7 mouse cellular contexts compared by ENCODE assay signal in genomic region chr3:32530041-32530440, GRCm38 (mm10). TPM values are rescaled to one million over a fixed set of nuclear protein-coding genes. Genes with fewer than 3 reads are reported as not detected.
DNase-seq lines count a peak whose midpoint lies in the region; ATAC-seq and TF ChIP-seq lines count a peak whose summit lies in the region.

No protein-coding gene starts in this region.

- TF ChIP-seq POLR2A in testis, adult 2 months (IDR thresholded peaks at IDR 0.05; ENCODE audit: control insufficient read depth, low read depth, low read length): no peak

- H3K27ac ChIP-seq in testis, adult 2 months (ENCODE audit: control insufficient read depth, insufficient read depth, low read depth, low read length): peak overlapping the region; percentile 97; the same call in 1 of the 2 replicates
- H3K27ac ChIP-seq in forebrain, embryonic 11.5 days (ENCODE audit: low read depth, low read length): no peak overlapping the region
- H3K27ac ChIP-seq in limb, embryonic 15.5 days: no peak overlapping the region

- DNase-seq in testis, postnatal 10 days (ENCODE audit: low spot score): no peak
- DNase-seq in forebrain, embryonic 11.5 days (ENCODE audit: low spot score): no peak
- DNase-seq in adrenal gland, postnatal 10 days: no peak
- no peak for DNase-seq in MN1 (ENCODE audit: low spot score)
- no peak for DNase-seq in thymus, postnatal 25 days

- TF ChIP-seq CTCF in testis, adult 2 months (IDR thresholded peaks at IDR 0.05; ENCODE audit: control insufficient read depth, insufficient read depth, insufficient replicate concordance, low read depth, low read length): no peak

- H3K4me3 ChIP-seq in testis, adult 2 months (ENCODE audit: control insufficient read depth, low read depth, low read length): peak overlapping the region; percentile 99
- H3K4me3 ChIP-seq in forebrain, embryonic 11.5 days (ENCODE audit: low read depth, low read length): peak overlapping the region; percentile 82
- H3K4me3 ChIP-seq in limb, embryonic 15.5 days: peak overlapping the region; percentile 84

- peak overlapping the region; percentile 77 for H3K9ac ChIP-seq in forebrain, embryonic 11.5 days (ENCODE audit: low read length)
- peak overlapping the region; percentile 68 for H3K9ac ChIP-seq in limb, embryonic 15.5 days

- H3K9me3 ChIP-seq in forebrain, embryonic 11.5 days (ENCODE audit: control insufficient read depth, low read length): no peaks in the 10 kb centered on the region; the same call in 1 of the 2 replicates
- H3K9me3 ChIP-seq in limb, embryonic 15.5 days: no peaks in the 10 kb centered on the region

- no peaks in the 10 kb centered on the region for H3K27me3 ChIP-seq in testis, adult 2 months (ENCODE audit: control insufficient read depth, insufficient read depth, low read length)
- H3K27me3 ChIP-seq in forebrain, embryonic 11.5 days (ENCODE audit: control insufficient read depth, insufficient read depth, low read length): no peaks in the 10 kb centered on the region
- no peaks in the 10 kb centered on the region for H3K27me3 ChIP-seq in limb, embryonic 15.5 days

- H3K4me1 ChIP-seq in testis, adult 2 months (ENCODE audit: control insufficient read depth, insufficient read depth, low read length): no peaks in the 10 kb centered on the region
- H3K4me1 ChIP-seq in forebrain, embryonic 11.5 days (replicated peaks; ENCODE audit: control insufficient read depth, insufficient read depth, low read length): no peaks in the 10 kb centered on the region; the same call in 1 of the 2 replicates
- H3K4me1 ChIP-seq in limb, embryonic 15.5 days: no peaks in the 10 kb centered on the region

- 12% methylated on average over 5 of the region's 5 CpGs for WGBS in forebrain, embryonic 11.5 days
- WGBS in limb, embryonic 15.5 days: 12% methylated on average over 5 of the region's 5 CpGs

- ATAC-seq in forebrain, embryonic 11.5 days (replicated peaks; ENCODE audit: low FRiP score): no peak
- ATAC-seq in limb, embryonic 15.5 days (ENCODE audit: insufficient number of reproducible peaks, low FRiP score, low TSS enrichment, low read depth): no peak

- H3K4me2 ChIP-seq in forebrain, embryonic 11.5 days (ENCODE audit: low read depth, low read length, severe bottlenecking): peak overlapping the region; percentile 63
- H3K4me2 ChIP-seq in limb, embryonic 15.5 days: peak overlapping the region; percentile 51

- H3K36me3 ChIP-seq in testis, adult 2 months (ENCODE audit: control insufficient read depth, insufficient read depth, low read length): no peaks in the 10 kb centered on the region; the same call in 1 of the 2 replicates
- H3K36me3 ChIP-seq in forebrain, embryonic 11.5 days (ENCODE audit: control insufficient read depth, insufficient read depth, low read length): no peaks in the 10 kb centered on the region; the same call in 1 of the 2 replicates
- peaks cover 14% of the 10 kb centered on the region for H3K36me3 ChIP-seq in limb, embryonic 15.5 days

RNA-seq across cellular contexts. Expression of gene Mfn1, which starts 0.8 kb away (rescaled TPM):
- 14.6 and 20.9 TPM in 2 replicates for polyA plus RNA-seq in testis, adult 2 months (2012; rRNA removed)
- 35.9 and 38.6 TPM in 2 replicates for polyA plus RNA-seq in forebrain, embryonic 11.5 days (2014; fragmentation: Nextera tagmentation; extraction: Ambion mirVana)
- polyA plus RNA-seq in limb, embryonic 15.5 days (2015; fragmentation: Nextera tagmentation; extraction: Ambion mirVana): 26.5 and 29.1 TPM in 2 replicates
- 100 to 1,000 TPM in 1 of 2 experiments, 10 to 100 TPM in 1; 90.5 to 101 TPM for total RNA-seq in adrenal gland, postnatal 10 days (2021)

RNA-seq across cellular contexts. Expression of gene Zfp639, which starts 20.0 kb away (rescaled TPM):
- 29.0 and 30.5 TPM in 2 replicates for polyA plus RNA-seq in testis, adult 2 months (2012; rRNA removed)
- polyA plus RNA-seq in forebrain, embryonic 11.5 days (2014; fragmentation: Nextera tagmentation; extraction: Ambion mirVana): 47.0 and 56.9 TPM in 2 replicates
- 34.8 and 36.0 TPM in 2 replicates for polyA plus RNA-seq in limb, embryonic 15.5 days (2015; fragmentation: Nextera tagmentation; extraction: Ambion mirVana)
- total RNA-seq in adrenal gland, postnatal 10 days (2021): 10 to 100 TPM; 35.2 to 40.1 TPM

RNA-seq across cellular contexts. Expression of gene Kcnmb3, which starts 38.0 kb away (rescaled TPM):
- 3.4 and 3.6 TPM in 2 replicates for polyA plus RNA-seq in testis, adult 2 months (2012; rRNA removed)
- 0.21 TPM in 1 of 2 replicates, not detected in the other for polyA plus RNA-seq in forebrain, embryonic 11.5 days (2014; fragmentation: Nextera tagmentation; extraction: Ambion mirVana)
- polyA plus RNA-seq in limb, embryonic 15.5 days (2015; fragmentation: Nextera tagmentation; extraction: Ambion mirVana): not detected in 2 replicates
- under 1 TPM; 0.39 to 0.61 TPM for total RNA-seq in adrenal gland, postnatal 10 days (2021)
